Mouse (Mus musculus) liver, embryonic 15.5 days (tissue): Measurements from ENCODE around the gene Nup133. TPM values are rescaled to one million over a fixed set of nuclear protein-coding genes. Genes with fewer than 3 reads are reported as not detected.

Experiments
- ATAC-seq: fragments of 200-750 bp; cut with Nextera tagmentation; 2 replicates; pipeline ENCODE4 v1.8.0; 2017; ENCODE audit warnings: moderate number of reproducible peaks, mild to moderate bottlenecking, moderate library complexity; ENCODE audit not compliant: insufficient read depth
- H3K27ac ChIP-seq: fragments of 300-500 bp; sonication (generic); replicated peaks from 2 replicates; pipeline ENCODE4 v1.5.1; 2015; ENCODE audit warnings: mild to moderate bottlenecking, inconsistent platforms
- H3K27me3 ChIP-seq: fragments of 300-500 bp; sonication (generic); 2 replicates; pipeline ENCODE4 v1.6.1; 2015; ENCODE audit warnings: mild to moderate bottlenecking, inconsistent platforms
- H3K36me3 ChIP-seq: fragments of 300-500 bp; sonication (generic); replicated peaks from 2 replicates; pipeline ENCODE4 v1.6.1; 2015; ENCODE audit warnings: moderate library complexity, mild to moderate bottlenecking, inconsistent platforms
- H3K4me1 ChIP-seq: fragments of 300-500 bp; sonication (generic); replicated peaks from 2 replicates; pipeline ENCODE4 v1.6.1; 2015; ENCODE audit warnings: inconsistent platforms
- H3K4me2 ChIP-seq: fragments of 300-500 bp; sonication (generic); 2 replicates; pipeline ENCODE4 v1.6.1; 2015; ENCODE audit warnings: moderate library complexity, mild to moderate bottlenecking, inconsistent platforms
- H3K4me3 ChIP-seq: fragments of 300-500 bp; sonication (generic); replicated peaks from 2 replicates; pipeline ENCODE4 v1.5.1; 2015; ENCODE audit warnings: mild to moderate bottlenecking, inconsistent platforms
- H3K9ac ChIP-seq: fragments of 300-500 bp; sonication (generic); 2 replicates; pipeline ENCODE4 v1.6.1; 2015; ENCODE audit warnings: moderate library complexity, mild to moderate bottlenecking, inconsistent platforms
- H3K9me3 ChIP-seq: fragments of 300-500 bp; sonication (generic); replicated peaks from 2 replicates; pipeline ENCODE4 v1.6.1; 2016; ENCODE audit warnings: inconsistent platforms
- WGBS: fragments of 180-500 bp; shearing (Covaris S2); methylation state at CpG from one replicate; pipeline ENCODE4 v1.1.7; 2015; ENCODE audit warnings: mixed read lengths; ENCODE audit not compliant: insufficient replicate concordance; 5-methylcytosine and 5-hydroxymethylcytosine counted together
- polyA plus RNA-seq: library from polyadenylated mRNA; unstranded; fragments of >200 nt; fragmentation: Nextera tagmentation; extraction: Ambion mirVana; gene quantifications from 2 replicates; pipeline ENCODE4 v1.2.1, GENCODE M21; 2015

Nup133 gene
- polyA plus RNA-seq, 1 experiment from 2014 or later: 19.2 TPM

- no peak overlapping the region for H3K4me2 ChIP-seq
- H3K27me3 ChIP-seq: peaks cover 54% of the 10 kb centered on the region
- H3K36me3 ChIP-seq: peaks cover 34% of the 10 kb centered on the region
- H3K9ac ChIP-seq: no peak overlapping the region
- no peak for ATAC-seq
- peaks cover 5% of the 10 kb centered on the region; the same call in 1 of the 2 replicates for H3K4me1 ChIP-seq
- no peaks in the 10 kb centered on the region for H3K9me3 ChIP-seq
- H3K4me3 ChIP-seq: no peak overlapping the region
- no peak overlapping the region for H3K27ac ChIP-seq
- 54% methylated on average over 10 of the region's 10 CpGs for WGBS
Observed at GRCm38 (mm10) chr8:123896774-123897173, 52.3 kb downstream of the Nup133 start.

GRCm38 (mm10) chr8:123896366-123896761 is 52.7 kb downstream of the Nup133 start:
- Histone ChIP-seq H3K9me3 (no peaks in the 10 kb centered on the region), H3K4me1 (peaks cover 7% of the 10 kb centered on the region; the same call in 1 of the 2 replicates), H3K9ac (no peak overlapping the region), H3K27me3 (peaks cover 58% of the 10 kb centered on the region), H3K4me3 (no peak overlapping the region), H3K4me2 (no peak overlapping the region), H3K36me3 (peaks cover 30% of the 10 kb centered on the region), H3K27ac (no peak overlapping the region)
- 55% methylated on average over 14 of the region's 14 CpGs for WGBS
- ATAC-seq: no peak

- 61% methylated on average over 9 of the region's 9 CpGs for WGBS
- peaks cover 7% of the 10 kb centered on the region; the same call in 1 of the 2 replicates for H3K4me1 ChIP-seq
- peaks cover 25% of the 10 kb centered on the region for H3K36me3 ChIP-seq
- no peak overlapping the region for H3K9ac ChIP-seq
- H3K27me3 ChIP-seq: peaks cover 63% of the 10 kb centered on the region
- ATAC-seq: no peak
- H3K4me3 ChIP-seq: no peak overlapping the region
- no peak overlapping the region for H3K27ac ChIP-seq
- no peaks in the 10 kb centered on the region for H3K9me3 ChIP-seq
- H3K4me2 ChIP-seq: no peak overlapping the region
Observed at GRCm38 (mm10) chr8:123895680-123896365, 53.2 kb downstream of the Nup133 start.

GRCm38 (mm10) chr8:123895230-123895629 is 53.8 kb downstream of the Nup133 start:
- Histone ChIP-seq H3K9ac (no peak overlapping the region), H3K4me2 (no peak overlapping the region), H3K4me1 (peaks cover 7% of the 10 kb centered on the region; the same call in 1 of the 2 replicates), H3K27me3 (peaks cover 69% of the 10 kb centered on the region), H3K4me3 (no peak overlapping the region), H3K27ac (no peak overlapping the region), H3K36me3 (peaks cover 19% of the 10 kb centered on the region), H3K9me3 (no peaks in the 10 kb centered on the region)
- WGBS: 76% methylated on average over 3 of the region's 4 CpGs
- ATAC-seq: no peak

- ATAC-seq: no peak
- WGBS: 17% methylated on average over 15 of the region's 15 CpGs
Observed at GRCm38 (mm10) chr8:123894502-123895097, 54.5 kb downstream of the Nup133 start, which contains the start of gene Acta1. Gene Acta1 (minus strand): TSS chr8:123894751.

GRCm38 (mm10) chr8:123893413-123893812 is 55.7 kb downstream of the Nup133 start:
- WGBS: 71% methylated on average over 11 of the region's 11 CpGs
- Histone ChIP-seq H3K27me3 (peaks cover 83% of the 10 kb centered on the region), H3K27ac (no peak overlapping the region), H3K36me3 (peaks cover under 1% of the 10 kb centered on the region), H3K9ac (no peak overlapping the region), H3K4me1 (peaks cover 7% of the 10 kb centered on the region; the same call in 1 of the 2 replicates), H3K4me2 (no peak overlapping the region), H3K9me3 (no peaks in the 10 kb centered on the region), H3K4me3 (no peak overlapping the region)
- ATAC-seq: no peak

More at GRCm38 (mm10) chr8:123894502-123895097, 54.5 kb downstream of the Nup133 start, which contains the start of gene Acta1:
- H3K4me2 ChIP-seq: no peak within 1 kb of the TSS
- peaks cover 75% of the 10 kb centered on the region for H3K27me3 ChIP-seq
- H3K4me1 ChIP-seq: peaks cover 7% of the 10 kb centered on the region; the same call in 1 of the 2 replicates
- no peaks in the 10 kb centered on the region for H3K9me3 ChIP-seq
- H3K27ac ChIP-seq: no peak within 1 kb of the TSS
- no peak within 1 kb of the TSS for H3K4me3 ChIP-seq
- H3K36me3 ChIP-seq: peaks cover 13% of the 10 kb centered on the region
- no peak within 1 kb of the TSS for H3K9ac ChIP-seq

- Histone ChIP-seq H3K4me3 (no peak overlapping the region), H3K9me3 (no peaks in the 10 kb centered on the region), H3K9ac (no peak overlapping the region), H3K27me3 (peaks cover 83% of the 10 kb centered on the region), H3K36me3 (no peaks in the 10 kb centered on the region), H3K27ac (no peak overlapping the region), H3K4me2 (no peak overlapping the region), H3K4me1 (peaks cover 7% of the 10 kb centered on the region; the same call in 1 of the 2 replicates)
- no peak for ATAC-seq
- WGBS: 14% methylated on average over 30 of the region's 30 CpGs
Observed at GRCm38 (mm10) chr8:123892586-123893155, 56.4 kb downstream of the Nup133 start.

GRCm38 (mm10) chr8:123891883-123892585 is 57.0 kb downstream of the Nup133 start:
- no peaks in the 10 kb centered on the region for H3K9me3 ChIP-seq
- peaks cover 7% of the 10 kb centered on the region; the same call in 1 of the 2 replicates for H3K4me1 ChIP-seq
- H3K4me3 ChIP-seq: no peak overlapping the region
- peaks cover 82% of the 10 kb centered on the region for H3K27me3 ChIP-seq
- H3K9ac ChIP-seq: no peak overlapping the region
- ATAC-seq: no peak
- no peaks in the 10 kb centered on the region for H3K36me3 ChIP-seq
- WGBS: 4% methylated on average over 49 of the region's 49 CpGs
- no peak overlapping the region; the same call in none of the 2 replicates for H3K4me2 ChIP-seq
- no peak overlapping the region for H3K27ac ChIP-seq

GRCm38 (mm10) chr8:123891271-123891670 is 57.8 kb downstream of the Nup133 start:
- no peaks in the 10 kb centered on the region for H3K36me3 ChIP-seq
- H3K4me3 ChIP-seq: no peak overlapping the region
- WGBS: 3% methylated on average over 11 of the region's 11 CpGs
- no peak overlapping the region for H3K9ac ChIP-seq
- no peak for ATAC-seq
- no peak overlapping the region for H3K4me2 ChIP-seq
- H3K4me1 ChIP-seq: peaks cover 7% of the 10 kb centered on the region; the same call in 1 of the 2 replicates
- H3K9me3 ChIP-seq: no peaks in the 10 kb centered on the region
- peaks cover 81% of the 10 kb centered on the region for H3K27me3 ChIP-seq
- no peak overlapping the region for H3K27ac ChIP-seq

GRCm38 (mm10) chr8:123889797-123890196 is 59.3 kb downstream of the Nup133 start:
- Histone ChIP-seq H3K4me2 (no peak overlapping the region), H3K27me3 (peaks cover 81% of the 10 kb centered on the region), H3K4me1 (peaks cover 7% of the 10 kb centered on the region; the same call in 1 of the 2 replicates), H3K9me3 (no peaks in the 10 kb centered on the region), H3K27ac (no peak overlapping the region), H3K9ac (no peak overlapping the region), H3K4me3 (no peak overlapping the region), H3K36me3 (no peaks in the 10 kb centered on the region)
- no peak for ATAC-seq
- WGBS: 48% methylated on average over 4 of the region's 4 CpGs
